Mouse (Mus musculus): ENCODE measurements around the gene Adam4.

DNA sequence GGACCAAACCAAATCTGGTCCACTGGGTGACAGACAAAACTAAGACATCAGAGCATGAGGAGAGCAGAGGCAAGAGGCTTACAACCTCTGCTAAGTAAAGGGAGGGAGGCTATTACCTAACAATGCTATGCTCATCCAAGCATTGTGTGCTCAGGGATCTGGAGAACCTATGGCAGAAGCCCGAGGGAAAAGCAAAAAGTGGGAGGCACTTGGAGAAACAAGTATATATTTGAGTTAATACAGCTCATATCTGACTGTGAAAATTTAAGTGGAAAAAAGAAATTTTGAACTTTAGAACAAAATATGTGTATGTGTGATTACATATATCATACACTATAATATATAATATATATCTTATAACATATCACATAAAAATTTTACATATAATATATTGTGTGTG is at the start of gene Adam4:
- TF ChIP-seq CTCF (IDR thresholded peaks at IDR 0.05; ENCODE audit: low read depth) (no peak), EP300 (IDR thresholded peaks at IDR 0.05; ENCODE audit: low read depth) (no peak)
